Mouse (Mus musculus) ES-Bruce4 (cell line): ENCODE measurements around the gene Syn2. TPM values are rescaled to one million over a fixed set of nuclear protein-coding genes. Genes with fewer than 3 reads are reported as not detected.
A peak's percentile ranks its signal among the peaks of the same experiment; 100 is the strongest.

Source experiments
- H3K27ac ChIP-seq: 2 replicates; pipeline ENCODE4 v1.5.1; 2012; ENCODE audit warnings: low read length, inconsistent platforms; ENCODE audit not compliant: insufficient read depth
- H3K27me3 ChIP-seq: 2 replicates; pipeline ENCODE4 v1.6.1; 2012; ENCODE audit warnings: mild to moderate bottlenecking, low read length, inconsistent platforms; ENCODE audit not compliant: control insufficient read depth, poor library complexity, insufficient read depth, severe bottlenecking
- H3K36me3 ChIP-seq: 2 replicates; pipeline ENCODE4 v1.6.1; 2012; ENCODE audit warnings: inconsistent platforms, mild to moderate bottlenecking, low read length, moderate library complexity; ENCODE audit not compliant: control insufficient read depth, poor library complexity, insufficient read depth, severe bottlenecking
- H3K4me1 ChIP-seq: one replicate; pipeline ENCODE4 v1.8.1; 2011; ENCODE audit warnings: low read length; ENCODE audit not compliant: control insufficient read depth, insufficient read depth
- H3K4me3 ChIP-seq: 2 replicates; pipeline ENCODE4 v1.5.1; 2011; ENCODE audit warnings: low read depth, mild to moderate bottlenecking, low read length
- H3K9ac ChIP-seq: 2 replicates; pipeline ENCODE4 v1.6.1; 2012; ENCODE audit warnings: low read depth, mild to moderate bottlenecking, inconsistent platforms; ENCODE audit not compliant: poor library complexity, severe bottlenecking
- H3K9me3 ChIP-seq: replicated peaks from 2 replicates; pipeline ENCODE4 v1.6.1; 2012; ENCODE audit warnings: mild to moderate bottlenecking, low read length, inconsistent platforms; ENCODE audit not compliant: control insufficient read depth, poor library complexity, insufficient read depth, severe bottlenecking
- CTCF ChIP-seq: IDR thresholded peaks from one replicate; pipeline ENCODE4 v1.8.1; 2011; ENCODE audit warnings: low read depth, low read length
- EP300 ChIP-seq: IDR thresholded peaks from 2 replicates; pipeline ENCODE4 v1.6.1; 2011; ENCODE audit warnings: low read depth, low read length; ENCODE audit not compliant: insufficient read depth
- POLR2A ChIP-seq: IDR thresholded peaks from one replicate; pipeline ENCODE4 v1.8.1; 2011; ENCODE audit warnings: low read length; ENCODE audit not compliant: insufficient read depth
- polyA plus RNA-seq: library from polyadenylated mRNA; stranded (reverse); fragments of >200 nt; gene quantifications from 2 replicates; pipeline ENCODE4 v1.2.4, GENCODE M21; 2011; ENCODE audit warnings: low read depth; ENCODE audit not compliant: missing spikeins, insufficient read depth, insufficient read length

The Syn2 gene
- 0.47 and 0.55 TPM in 2 replicates for polyA plus RNA-seq

- H3K9ac ChIP-seq: peak within 1 kb of the TSS; percentile 46
- TF ChIP-seq CTCF (no peak), EP300 (no peak), POLR2A (no peak)
- peak within 1 kb of the TSS; percentile 78 for H3K4me3 ChIP-seq
- H3K9me3 ChIP-seq: no peaks in the 10 kb centered on the region
- H3K36me3 ChIP-seq: no peaks in the 10 kb centered on the region
- H3K4me1 ChIP-seq: no peaks in the 10 kb centered on the region
- peaks cover 5% of the 10 kb centered on the region for H3K27me3 ChIP-seq
- no peak within 1 kb of the TSS for H3K27ac ChIP-seq
These were observed at the start of gene Syn2 for GRCm38 (mm10) chr6:115134501-115135331. Gene Syn2 (plus strand): TSS chr6:115134902.

- Histone ChIP-seq H3K9ac (no peak overlapping the region), H3K27me3 (no peaks in the 10 kb centered on the region), H3K9me3 (no peaks in the 10 kb centered on the region), H3K27ac (no peak overlapping the region), H3K4me3 (no peak overlapping the region), H3K36me3 (no peaks in the 10 kb centered on the region), H3K4me1 (no peaks in the 10 kb centered on the region)
- TF ChIP-seq EP300 (no peak), CTCF (no peak), POLR2A (no peak)
These were observed 49.3 kb upstream of the Syn2 start for GRCm38 (mm10) chr6:115085274-115085841.

GRCm38 (mm10) chr6:115088314-115089106, 46.2 kb upstream of the Syn2 start:
- TF ChIP-seq EP300 (no peak), POLR2A (no peak), CTCF (no peak)

GRCm38 (mm10) chr6:115091737-115092136, 43.0 kb upstream of the Syn2 start:
- Histone ChIP-seq H3K9me3 (no peaks in the 10 kb centered on the region), H3K4me3 (no peak overlapping the region), H3K9ac (no peak overlapping the region), H3K27ac (no peak overlapping the region), H3K27me3 (no peaks in the 10 kb centered on the region), H3K36me3 (no peaks in the 10 kb centered on the region), H3K4me1 (no peaks in the 10 kb centered on the region)
- no peak for TF ChIP-seq EP300
- TF ChIP-seq CTCF: no peak
- no peak for TF ChIP-seq POLR2A

More at GRCm38 (mm10) chr6:115088314-115089106, 46.2 kb upstream of the Syn2 start:
- no peaks in the 10 kb centered on the region for H3K27me3 ChIP-seq
- no peak overlapping the region for H3K4me3 ChIP-seq
- H3K36me3 ChIP-seq: no peaks in the 10 kb centered on the region
- no peak overlapping the region for H3K27ac ChIP-seq
- H3K9ac ChIP-seq: no peak overlapping the region
- H3K9me3 ChIP-seq: no peaks in the 10 kb centered on the region
- no peaks in the 10 kb centered on the region for H3K4me1 ChIP-seq

GRCm38 (mm10) chr6:115102542-115102941, 32.2 kb upstream of the Syn2 start:
- H3K27me3 ChIP-seq: no peaks in the 10 kb centered on the region; the same call in 1 of the 2 replicates
- no peaks in the 10 kb centered on the region for H3K36me3 ChIP-seq
- TF ChIP-seq POLR2A (no peak), EP300 (no peak), CTCF (no peak)
- no peak overlapping the region for H3K9ac ChIP-seq
- no peak overlapping the region for H3K27ac ChIP-seq
- no peaks in the 10 kb centered on the region for H3K9me3 ChIP-seq
- H3K4me1 ChIP-seq: no peaks in the 10 kb centered on the region
- no peak overlapping the region for H3K4me3 ChIP-seq
